8 mouse cellular contexts compared by ENCODE assay signal in genomic region chr12:26884156-26884555, GRCm38 (mm10).
DNase-seq lines count a peak whose midpoint lies in the region; ATAC-seq lines count a peak whose summit lies in the region.
"Had no signal": no experiment of that assay in that cellular context is flagged by ENCODE, and none has a peak within 500 bp of the region (broad histone marks: within the 10 kb centered on the region; RNA-seq: fewer than 3 reads in every experiment).

No protein-coding gene starts in this region.

- peak; percentile 5 for DNase-seq in ovary, adult 18-20 months (ENCODE audit: low spot score)
- DNase-seq in ovary, postnatal 36 days (ENCODE audit: low spot score) = no peak
- peak; percentile 16 for DNase-seq in layer of hippocampus, adult 9-11 months
- peak; percentile 79 for DNase-seq in right cerebral cortex, postnatal 25 days
- DNase-seq in gastrocnemius, postnatal 36 days = no peak
- no peak for DNase-seq in thymus, postnatal 4 days

- H3K4me2 ChIP-seq in forebrain, embryonic 15.5 days (replicated peaks) = no peak overlapping the region
- H3K4me2 ChIP-seq: heart, embryonic 15.5 days had no signal

- WGBS in forebrain, embryonic 15.5 days = 21% methylated on average over 5 of the region's 5 CpGs

- no peaks in the 10 kb centered on the region for H3K27me3 ChIP-seq in forebrain, embryonic 15.5 days
- H3K27me3 ChIP-seq: heart, embryonic 15.5 days had no signal

- no peaks in the 10 kb centered on the region for H3K9me3 ChIP-seq in forebrain, embryonic 15.5 days
- H3K9me3 ChIP-seq: heart, embryonic 15.5 days had no signal

- intact Hi-C loops in gastrocnemius, postnatal 36 days (cut with DNase I) = no loop called here

- no peak overlapping the region for H3K9ac ChIP-seq in forebrain, embryonic 15.5 days (replicated peaks)
- H3K9ac ChIP-seq: heart, embryonic 15.5 days had no signal

- H3K4me3 ChIP-seq in forebrain, embryonic 15.5 days = no peak overlapping the region
- H3K4me3 ChIP-seq: heart, embryonic 15.5 days had no signal

- peaks cover 43% of the 10 kb centered on the region for H3K4me1 ChIP-seq in forebrain, embryonic 15.5 days

- H3K27ac ChIP-seq in forebrain, embryonic 15.5 days (replicated peaks) = peak overlapping the region; percentile 98
- H3K27ac ChIP-seq: heart, embryonic 15.5 days had no signal

- H3K36me3 ChIP-seq in forebrain, embryonic 15.5 days = no peaks in the 10 kb centered on the region
- H3K36me3 ChIP-seq: heart, embryonic 15.5 days had no signal

- no peak for ATAC-seq in forebrain, embryonic 15.5 days (replicated peaks)

Comparison
In these comparisons a context has a peak if more than half of its experiments do, and no peak if none do; other contexts are left out.
1. DNase-seq: peak in ovary, adult 18-20 months (single experiment), layer of hippocampus, adult 9-11 months (single experiment) and right cerebral cortex, postnatal 25 days (single experiment); none in ovary, postnatal 36 days (single experiment), gastrocnemius, postnatal 36 days (0 of 2) and thymus, postnatal 4 days (single experiment).